Mouse (Mus musculus) E14TG2a.4 (cell line): ENCODE measurements around the gene Mad1l1.

Experiments used
- CTCF ChIP-seq: conservative IDR thresholded peaks from 2 replicates; pipeline ENCODE4 v1.5.1; 2014; ENCODE audit warnings: low read length
- POU5F1 ChIP-seq: IDR thresholded peaks from 2 replicates; pipeline ENCODE4 v1.6.1; 2014; ENCODE audit warnings: low read length, borderline replicate concordance

- TF ChIP-seq CTCF (no peak), POU5F1 (no peak)
Observed at GRCm38 (mm10) chr5:140010405-140010804, 310.9 kb downstream of the Mad1l1 start.
